Comparison of ENCODE assay signal across 17 mouse cellular contexts in the genomic region with DNA sequence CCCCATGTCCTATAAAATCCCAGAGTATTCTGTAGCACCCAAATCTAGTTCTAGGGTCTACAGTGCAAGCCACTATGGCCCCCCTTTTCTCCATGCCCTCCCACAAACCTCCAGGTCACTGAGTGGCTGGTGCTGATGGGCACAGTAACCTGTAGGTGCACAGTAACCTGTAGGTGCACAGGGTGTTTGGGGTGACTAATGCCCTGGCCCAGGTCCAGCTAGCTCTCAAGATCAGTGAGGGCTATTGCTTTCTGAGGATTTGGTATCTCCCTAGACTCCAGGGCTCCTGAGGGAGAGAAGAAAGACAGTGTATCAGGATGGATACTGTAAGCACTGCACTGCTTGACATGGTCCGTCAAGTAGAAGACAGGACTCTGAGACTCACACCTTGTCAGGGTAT.
DNase-seq lines count a peak whose midpoint lies in the region; ATAC-seq lines count a peak whose summit lies in the region.
"Had no signal": no experiment of that assay in that cellular context is flagged by ENCODE, and none has a peak within 500 bp of the region (broad histone marks: within the 10 kb centered on the region; RNA-seq: fewer than 3 reads in every experiment).

No protein-coding gene starts in this region.

- no peak for ATAC-seq in cerebellum, adult (ENCODE audit: insufficient number of reproducible peaks, low FRiP score, low TSS enrichment)
- ATAC-seq: forebrain, embryonic 14.5 days; forebrain, postnatal 0 days; intestine, postnatal 0 days; Patski had no signal

- peak; percentile 26 for DNase-seq in adrenal gland, adult 2 months
- DNase-seq in adrenal gland, adult 18-20 months (ENCODE audit: low spot score in 2 of 2) = no peak
- peak; percentile 55 to 61 for DNase-seq in cerebellum, adult 18-20 months
- DNase-seq in cerebellum, postnatal 25 days = peak; percentile 53 to 76
- no peak for DNase-seq in cerebellum, postnatal 4 days (ENCODE audit: low spot score in 2 of 2)
- no peak for DNase-seq in layer of hippocampus, adult 18-20 months (ENCODE audit: low spot score in 2 of 2)
- DNase-seq: B cell, adult 2 months; cerebellum, adult 11-12 months; forebrain, postnatal 0 days; gastrocnemius, adult 2 months; gastrocnemius, postnatal 14 days; heart, adult 11 months; kidney, adult 2 months had no signal

Comparison
In these comparisons a context has a peak if more than half of its experiments do, and no peak if none do; other contexts are left out.
1. DNase-seq: peak in adrenal gland, adult 2 months (single experiment), cerebellum, adult 18-20 months (2 of 2) and cerebellum, postnatal 25 days (2 of 2); none in adrenal gland, adult 18-20 months (0 of 2), cerebellum, postnatal 4 days (0 of 2) and layer of hippocampus, adult 18-20 months (0 of 2).